Mouse (Mus musculus): ENCODE measurements at regions not wholly inside any gene's neighbourhood (a gene's known extent, or its start where the extent isn't known, plus 50 kb on each side); places are given as distances from the start of the nearest gene placed in this dataset.

GRCm38 (mm10) chr10:101015416-101015815 lies 425.1 kb downstream of the 1700017N19Rik start:
- H3K36me3 ChIP-seq (replicated peaks; ENCODE audit: control insufficient read depth, insufficient read depth): no peaks in the 10 kb centered on the region
- WGBS: 84% methylated on average over 1 of the region's 1 CpGs
- no peaks in the 10 kb centered on the region for H3K4me1 ChIP-seq (replicated peaks; ENCODE audit: control insufficient read depth, insufficient read depth, low read length)
- H3K4me3 ChIP-seq (replicated peaks; ENCODE audit: low read length): no peak overlapping the region
- no peak overlapping the region for H3K27ac ChIP-seq
- ATAC-seq (ENCODE audit: low FRiP score): no peak
- H3K9me3 ChIP-seq (ENCODE audit: control insufficient read depth, low read length): no peaks in the 10 kb centered on the region
- H3K4me2 ChIP-seq (replicated peaks): no peak overlapping the region
- DNase-seq (ENCODE audit: low spot score): no peak
- no peaks in the 10 kb centered on the region for H3K27me3 ChIP-seq (ENCODE audit: control insufficient read depth, insufficient read depth, low read length)
- H3K9ac ChIP-seq: no peak overlapping the region

- Histone ChIP-seq H3K27ac (no peak overlapping the region), H3K27me3 (ENCODE audit: control insufficient read depth, insufficient read depth, low read length) (no peaks in the 10 kb centered on the region), H3K9ac (no peak overlapping the region), H3K4me2 (replicated peaks) (no peak overlapping the region), H3K4me3 (replicated peaks; ENCODE audit: low read length) (no peak overlapping the region), H3K9me3 (ENCODE audit: control insufficient read depth, low read length) (no peaks in the 10 kb centered on the region), H3K4me1 (replicated peaks; ENCODE audit: control insufficient read depth, insufficient read depth, low read length) (no peaks in the 10 kb centered on the region), H3K36me3 (replicated peaks; ENCODE audit: control insufficient read depth, insufficient read depth) (no peaks in the 10 kb centered on the region)
- DNase-seq (ENCODE audit: low spot score) (peak; percentile 48), ATAC-seq (ENCODE audit: low FRiP score) (no peak)
These were observed 448.3 kb downstream of the 1700017N19Rik start for GRCm38 (mm10) chr10:101038630-101039029.

- DNase-seq (ENCODE audit: low spot score) (no peak), ATAC-seq (ENCODE audit: low FRiP score) (no peak)
- no peak overlapping the region for H3K9ac ChIP-seq
- H3K36me3 ChIP-seq (replicated peaks; ENCODE audit: control insufficient read depth, insufficient read depth): no peaks in the 10 kb centered on the region
- H3K27me3 ChIP-seq (ENCODE audit: control insufficient read depth, insufficient read depth, low read length): no peaks in the 10 kb centered on the region
- 91% methylated on average over 1 of the region's 1 CpGs for WGBS
- no peak overlapping the region for H3K4me2 ChIP-seq (replicated peaks)
- H3K27ac ChIP-seq: no peak overlapping the region
- no peaks in the 10 kb centered on the region for H3K4me1 ChIP-seq (replicated peaks; ENCODE audit: control insufficient read depth, insufficient read depth, low read length)
- H3K4me3 ChIP-seq (replicated peaks; ENCODE audit: low read length): no peak overlapping the region
- no peaks in the 10 kb centered on the region for H3K9me3 ChIP-seq (ENCODE audit: control insufficient read depth, low read length)
These were observed 448.8 kb downstream of the 1700017N19Rik start for GRCm38 (mm10) chr10:101039034-101039433.
